Mouse (Mus musculus) liver, embryonic 14.5 days (tissue): ENCODE results near the gene Lmo1.

Source experiments
- CTCF ChIP-seq: IDR thresholded peaks from 2 replicates; pipeline ENCODE4 v1.5.1; 2016; ENCODE audit warnings: antibody characterized with exemption, low read depth, control low read depth
- EP300 ChIP-seq: IDR thresholded peaks from 2 replicates; pipeline ENCODE4 v1.6.1; 2016; ENCODE audit warnings: antibody characterized with exemption, low read depth

- TF ChIP-seq CTCF, result no peak
- no peak for TF ChIP-seq EP300
Measured at GRCm38 (mm10) chr7:109203140-109203539, 28.1 kb upstream of the Lmo1 start.
